Mouse (Mus musculus): ENCODE data around the gene Zp2. TPM values are rescaled to one million over a fixed set of nuclear protein-coding genes. Genes with fewer than 3 reads are reported as not detected.

Gene Zp2
- total RNA-seq, 2 experiments from 2014 or later, result 0.32 to 0.41 TPM

- intact Hi-C loops (cut with DNase I), result no loop called here
- no peak for DNase-seq
Measured at GRCm38 (mm10) chr7:120150898-120151297, 5.8 kb upstream of the Zp2 start.

DNA sequence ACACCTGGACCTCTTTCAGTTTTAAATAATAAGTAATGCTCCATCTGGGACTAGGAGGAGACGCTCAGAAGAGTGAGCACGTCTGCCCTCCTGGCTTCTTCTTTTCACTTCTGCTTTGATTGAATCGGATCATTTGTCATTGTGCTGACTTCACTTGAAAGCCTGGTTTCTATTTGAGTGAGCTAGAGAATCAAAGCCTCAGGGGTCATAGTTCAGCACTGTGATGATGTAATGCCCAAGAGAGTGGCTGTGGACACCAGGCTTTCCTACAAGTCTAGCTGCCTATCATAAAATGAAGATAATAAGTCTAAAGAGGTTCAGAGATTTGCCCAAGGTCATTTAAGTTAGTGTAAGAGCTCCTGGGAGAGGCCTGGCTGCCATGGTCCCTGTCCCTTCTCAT is 5.2 kb upstream of the Zp2 start:
- DNase-seq, result no peak
- intact Hi-C loops (cut with DNase I), result no loop called here

DNA sequence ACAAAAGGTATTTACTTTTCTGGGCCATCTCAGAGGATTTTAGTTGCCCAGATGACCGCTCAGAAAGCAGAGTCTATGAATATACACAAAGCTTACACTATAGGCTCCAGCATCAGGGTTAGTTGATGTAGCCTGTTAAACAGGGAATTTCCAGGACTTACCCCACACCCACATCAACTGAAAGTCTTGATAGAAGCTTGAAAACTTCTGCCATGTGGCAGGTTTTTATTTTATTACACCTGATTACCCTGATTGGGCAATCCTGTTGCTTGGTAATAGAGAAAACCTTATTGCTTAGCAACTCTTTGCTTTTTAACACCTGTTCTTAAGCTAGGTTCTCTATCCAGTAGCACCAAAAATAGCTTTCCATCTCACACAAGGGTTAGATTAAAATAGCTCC is 2.3 kb downstream of the Zp2 start:
- intact Hi-C loops (cut with DNase I), result loop anchor here (10.0 kb wide), 1 partner anchor 58 kb away; no protein-coding TSS in a partner anchor
- no peak for DNase-seq

DNA sequence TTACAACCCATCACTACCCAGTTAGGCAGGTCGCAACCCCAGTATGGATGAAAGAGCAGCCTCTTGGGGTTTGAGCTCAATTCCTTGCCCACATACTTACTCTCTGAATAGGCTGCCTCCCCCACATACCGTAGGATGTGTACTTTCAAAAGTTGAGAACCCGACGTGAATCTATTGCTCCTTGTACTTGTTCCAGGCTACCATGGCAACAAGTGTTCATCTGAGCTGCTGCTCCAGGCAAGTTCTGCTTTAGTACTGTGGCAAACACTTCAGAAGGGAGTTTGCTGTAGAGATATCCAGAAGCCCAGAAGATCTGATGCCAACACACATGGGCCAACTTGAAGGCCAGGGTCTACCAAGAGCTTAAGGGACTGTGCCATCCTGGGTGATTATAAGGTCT is 16.1 kb downstream of the Zp2 start:
- DNase-seq, result no peak
- intact Hi-C loops (cut with DNase I), result loop anchor here (5.0 to 10.0 kb wide), 2 partner anchors 198 to 516 kb away; partner anchors contain the start of gene Abca15

GRCm38 (mm10) chr7:120127686-120128059 is 17.4 kb downstream of the Zp2 start:
- DNase-seq, result no peak
- intact Hi-C loops (cut with DNase I), result loop anchor here (5.0 to 10.0 kb wide), 2 partner anchors 200 to 517 kb away; partner anchors contain the start of gene Abca15

DNA sequence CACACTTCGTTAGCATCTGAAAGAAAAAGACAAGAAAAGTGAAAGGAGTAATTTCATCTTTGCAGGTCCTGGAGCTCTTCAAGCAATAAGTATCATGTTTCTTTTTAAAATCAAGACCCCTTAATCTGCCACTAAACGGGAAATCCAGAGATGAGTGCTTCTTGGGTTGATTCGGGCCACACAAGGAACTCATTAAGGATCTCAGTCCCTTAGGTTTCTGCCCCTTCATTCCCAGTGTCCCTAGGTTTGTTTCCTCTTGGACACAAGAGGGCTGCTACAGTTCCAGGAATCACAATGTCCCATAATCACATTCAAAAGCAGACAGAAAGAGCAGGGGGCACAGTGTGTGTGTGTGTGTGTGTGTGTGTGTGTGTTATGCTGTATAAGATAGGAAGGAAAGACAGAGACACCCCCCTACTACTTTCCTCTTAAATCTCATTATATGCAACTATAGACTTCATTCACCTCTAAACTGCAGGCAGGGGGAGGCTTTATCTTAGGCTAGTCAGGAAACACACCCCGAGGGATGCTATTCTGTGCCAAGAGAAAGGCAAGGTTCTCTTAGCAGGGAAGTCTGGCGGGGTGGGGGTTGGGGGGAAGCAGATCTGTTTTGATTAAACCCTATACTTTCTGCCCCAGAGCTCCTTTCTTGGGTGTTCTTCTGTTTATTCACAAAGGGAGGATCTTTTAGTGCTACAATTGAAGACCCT is 18.0 kb downstream of the Zp2 start:
- intact Hi-C loops (cut with DNase I), result loop anchor here (5.0 to 10.0 kb wide), 2 partner anchors 200 to 518 kb away; partner anchors contain the start of gene Abca15
- DNase-seq, result no peak

DNA sequence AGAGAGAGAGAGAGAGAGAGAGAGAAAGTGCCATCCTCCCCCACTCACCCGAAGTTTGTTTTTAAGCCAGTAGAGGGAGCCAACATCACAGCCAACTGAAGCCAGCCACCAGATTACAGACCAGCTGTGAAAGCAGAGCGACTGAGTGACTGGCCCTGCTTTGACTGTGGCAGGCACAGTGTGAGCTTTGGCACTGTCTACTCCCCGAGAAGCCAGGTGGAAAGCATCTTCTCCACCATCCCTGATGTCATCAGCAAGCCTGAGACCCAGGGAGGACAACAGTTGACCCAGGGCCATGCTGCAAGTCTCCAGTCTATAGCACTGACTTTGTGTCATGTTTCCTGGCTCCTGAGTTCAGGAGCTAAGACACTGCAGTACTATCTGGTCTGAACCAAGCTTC is 20.2 kb downstream of the Zp2 start:
- intact Hi-C loops (cut with DNase I), result loop anchor here (1.0 to 10.0 kb wide), 3 partner anchors 78 to 520 kb away; partner anchors contain the start of genes Abca14 and Abca15
- peak; percentile 60 to 82 for DNase-seq

DNA sequence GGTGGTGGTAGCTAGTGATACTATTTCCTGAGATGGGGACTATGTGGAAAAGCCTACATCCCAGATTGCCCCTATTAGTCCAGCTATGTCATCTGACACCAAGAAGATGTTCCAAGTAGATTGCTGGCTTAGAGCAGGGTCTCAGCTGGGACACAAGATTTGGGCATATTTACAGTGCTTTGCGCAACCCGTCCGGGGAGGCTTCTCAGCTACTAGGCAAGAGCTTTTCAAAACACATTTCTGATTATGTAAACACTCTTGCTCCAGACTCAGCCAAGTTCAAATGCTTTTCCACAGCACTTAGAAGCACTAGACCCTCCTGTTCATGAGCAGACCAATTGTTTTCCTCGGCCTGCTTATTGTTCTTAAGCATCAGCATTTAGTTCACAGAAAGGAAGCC is 21.3 kb downstream of the Zp2 start:
- peak; percentile 8 to 21 for DNase-seq
- intact Hi-C loops (cut with DNase I), result loop anchor here (1.0 to 10.0 kb wide), 3 partner anchors 21 to 521 kb away; partner anchors contain the start of genes Abca14 and Tmem159

- no peak for DNase-seq
- intact Hi-C loops (cut with DNase I), result no loop called here
Measured at GRCm38 (mm10) chr7:120117529-120117928, 27.6 kb downstream of the Zp2 start.

DNA sequence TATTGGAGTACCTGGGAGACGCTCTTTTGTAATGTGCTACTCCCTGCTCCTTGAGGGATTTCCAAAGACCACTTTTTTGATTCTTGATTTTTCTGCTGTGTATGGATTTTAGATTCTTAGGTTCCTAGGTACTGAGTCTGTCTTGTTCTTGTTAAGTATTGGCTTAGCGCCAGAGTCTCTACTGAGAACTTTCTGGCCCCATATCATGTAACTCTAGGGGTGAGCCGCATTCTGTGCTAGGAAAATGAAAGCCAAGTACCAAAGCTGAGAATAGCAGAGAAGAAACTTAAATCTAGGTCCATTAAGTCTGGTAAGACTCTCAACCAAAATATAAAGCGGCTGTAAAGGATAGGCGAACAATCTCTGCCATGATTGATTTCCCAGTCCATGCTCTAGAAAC is 28.1 kb downstream of the Zp2 start:
- intact Hi-C loops (cut with DNase I), result no loop called here
- DNase-seq, result no peak

DNA sequence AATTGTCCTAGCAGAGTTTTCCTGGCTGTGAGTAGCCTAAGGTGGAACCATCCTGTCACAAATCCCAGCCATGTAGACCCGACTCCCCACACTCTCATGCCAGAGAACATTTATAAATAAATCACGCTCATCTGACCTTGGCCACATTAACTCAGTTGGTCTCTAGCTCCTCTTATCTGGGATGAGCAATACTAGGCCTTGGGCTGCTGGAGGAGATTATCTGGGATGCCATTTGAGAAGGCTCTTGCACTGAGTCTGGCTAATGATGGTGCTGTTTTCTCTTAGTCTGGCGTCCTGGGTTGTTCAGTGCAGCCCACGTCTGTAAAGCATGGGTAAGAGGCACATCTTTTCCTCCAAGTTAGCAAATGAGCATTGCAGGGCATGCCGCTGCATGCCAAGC is 35.4 kb downstream of the Zp2 start:
- intact Hi-C loops (cut with DNase I), result loop anchor here (10.0 kb wide), 1 partner anchor 715 kb away; no protein-coding TSS in a partner anchor
- DNase-seq, result no peak

- intact Hi-C loops (cut with DNase I), result loop anchor here (10.0 kb wide), 1 partner anchor 718 kb away; no protein-coding TSS in a partner anchor
- peak in 1 of 2 experiments; percentile 9 for DNase-seq
Measured at GRCm38 (mm10) chr7:120106356-120106755, 38.7 kb downstream of the Zp2 start.

- DNase-seq, result no peak
- intact Hi-C loops (cut with DNase I), result loop anchor here (5.0 to 10.0 kb wide), 2 partner anchors 208 to 720 kb away; partner anchors contain the start of genes Dcun1d3 and Lyrm1
Measured at GRCm38 (mm10) chr7:120104975-120105374, 40.1 kb downstream of the Zp2 start.

DNA sequence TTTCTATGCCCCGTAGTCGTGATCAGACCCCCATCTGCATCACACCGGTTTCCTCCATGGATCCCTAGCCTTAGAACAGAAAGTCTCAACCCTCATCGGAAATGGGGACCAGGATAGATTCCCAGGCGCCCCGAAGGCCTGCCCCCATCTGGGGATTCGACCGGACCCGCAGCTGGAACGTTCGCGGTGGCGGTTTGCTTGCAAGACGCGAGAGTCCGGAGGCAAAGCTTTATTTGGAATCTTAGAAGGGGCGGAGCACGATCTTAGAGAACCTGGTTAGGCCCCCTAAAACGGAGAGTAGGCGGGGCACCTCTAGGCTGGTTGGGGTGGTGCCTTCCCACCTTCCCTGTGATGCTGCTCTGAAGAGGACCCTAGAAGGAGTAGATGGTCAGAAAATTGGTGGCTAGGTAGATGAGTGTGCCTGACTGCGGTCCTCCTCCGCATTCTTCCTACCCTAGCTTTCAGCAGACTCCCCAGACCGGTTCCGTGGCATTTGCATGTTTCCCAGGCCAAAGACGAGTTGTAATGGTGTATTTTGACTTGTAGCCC is 42.0 kb downstream of the Zp2 start:
- intact Hi-C loops (cut with DNase I), result loop anchor here (2.0 to 10.0 kb wide), 3 partner anchors 20 to 722 kb away; partner anchors contain the start of genes Dcun1d3 and Lyrm1

DNA sequence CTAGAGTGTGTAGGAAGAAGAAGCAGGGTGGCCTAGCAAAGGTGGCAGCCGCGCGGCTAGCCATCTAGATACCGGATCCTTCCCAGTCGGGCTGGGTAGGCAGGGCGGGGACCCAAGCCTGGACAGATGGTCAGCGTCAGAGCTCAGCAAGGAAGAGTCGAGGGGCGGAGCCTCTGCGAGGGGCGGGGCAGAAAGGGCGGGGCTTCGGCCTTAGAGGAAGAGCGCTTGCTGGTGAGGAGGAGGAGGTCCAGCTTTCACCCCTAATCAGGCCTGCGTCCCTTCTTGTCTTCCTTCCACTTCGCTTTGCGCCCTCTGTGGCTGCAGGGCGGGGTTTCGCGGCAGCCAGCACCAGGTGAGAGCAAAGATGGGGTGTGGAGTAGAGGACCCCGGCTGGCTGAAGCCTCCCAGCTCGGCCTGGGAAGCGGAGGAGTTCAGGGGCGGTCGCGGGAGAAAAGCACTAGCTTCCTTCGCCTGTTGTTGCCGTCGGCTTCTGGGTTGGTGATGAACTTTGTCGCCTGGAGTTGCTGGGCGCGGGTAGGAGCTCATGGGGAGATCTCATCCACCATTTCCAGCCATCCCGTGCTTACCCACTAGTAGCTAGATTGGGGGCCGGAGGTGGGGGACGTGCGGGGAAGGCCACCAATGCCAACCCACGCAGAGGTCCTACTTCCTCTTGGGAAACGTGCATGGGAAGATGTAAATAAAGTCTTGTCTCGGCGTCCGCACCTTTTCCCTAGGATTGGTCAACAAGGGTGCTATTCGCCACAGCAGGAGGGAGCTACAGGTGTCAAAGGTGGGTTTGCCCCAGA is 42.7 kb downstream of the Zp2 start, which contains the start of gene Tmem159:
Tmem159 (plus strand) TSS at position 190 of the 809 bp plus-strand sequence.
- intact Hi-C loops (cut with DNase I), result loop anchor here (2.0 to 10.0 kb wide), 3 partner anchors 20 to 722 kb away; partner anchors contain the start of genes Dcun1d3 and Lyrm1
- peak; percentile 90 to 91 for DNase-seq

More for the DNA sequence above, 42.0 kb downstream of the Zp2 start:
- peak; percentile 16 to 32 for DNase-seq

DNA sequence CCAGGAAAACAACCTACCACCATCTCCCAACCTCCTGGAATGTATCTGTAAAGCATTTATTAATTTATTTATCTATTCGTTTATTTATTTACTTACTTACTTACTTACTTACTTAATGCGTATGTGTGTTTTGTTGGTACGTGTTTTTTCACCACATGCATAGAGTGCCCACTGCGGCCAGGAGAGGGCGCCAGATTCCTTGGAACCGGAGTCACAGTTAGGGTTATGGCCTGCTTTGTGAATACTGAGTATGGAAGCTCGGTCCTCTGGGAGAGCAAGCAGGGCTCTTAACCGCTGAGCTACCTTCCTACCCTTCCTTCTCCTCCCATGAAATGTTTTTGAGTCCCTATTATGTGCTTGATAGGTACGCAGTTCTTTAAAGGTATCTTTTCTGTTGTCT is 46.7 kb downstream of the Zp2 start:
- DNase-seq, result peak; percentile 76 to 80
- intact Hi-C loops (cut with DNase I), result loop anchor here (5.0 kb wide), 2 partner anchors 229 to 251 kb away; partner anchors contain the start of gene Abca15

GRCm38 (mm10) chr7:120097845-120098244 is 47.2 kb downstream of the Zp2 start:
- intact Hi-C loops (cut with DNase I), result loop anchor here (5.0 kb wide), 2 partner anchors 229 to 251 kb away; partner anchors contain the start of gene Abca15
- DNase-seq, result peak; percentile 62

GRCm38 (mm10) chr7:120095180-120095579 is 49.9 kb downstream of the Zp2 start, which contains the start of gene Dnah3:
Gene Dnah3 (minus strand): TSS chr7:120095280.
- intact Hi-C loops (cut with DNase I), result loop anchor here (5.0 kb wide), 2 partner anchors 232 to 248 kb away; partner anchors contain the start of gene Abca15
- DNase-seq, result no peak

- no peak for DNase-seq
- intact Hi-C loops (cut with DNase I), result no loop called here
Measured at GRCm38 (mm10) chr7:120094216-120094615, 50.9 kb downstream of the Zp2 start.

GRCm38 (mm10) chr7:120093033-120093432 is 52.1 kb downstream of the Zp2 start:
- intact Hi-C loops (cut with DNase I), result no loop called here
- no peak for DNase-seq
